Mouse (Mus musculus): ENCODE measurements at regions not wholly inside any gene's neighbourhood (a gene's known extent, or its start where the extent isn't known, plus 50 kb on each side); places are given as distances from the start of the nearest gene placed in this dataset.

GRCm38 (mm10) chr14:21932771-21933170 is 56.6 kb downstream of the Zfp503 start:
- Histone ChIP-seq H3K9me3 (no peaks in the 10 kb centered on the region), H3K36me3 (no peaks in the 10 kb centered on the region), H3K27me3 (no peaks in the 10 kb centered on the region), H3K4me2 (replicated peaks) (no peak overlapping the region), H3K4me3 (replicated peaks) (no peak overlapping the region), H3K4me1 (replicated peaks) (no peaks in the 10 kb centered on the region), H3K9ac (replicated peaks) (no peak overlapping the region), H3K27ac (no peak overlapping the region)
- no peak for ATAC-seq
- WGBS: 84% methylated on average over 2 of the region's 2 CpGs

- no peaks in the 10 kb centered on the region for H3K9me3 ChIP-seq
- no peak for ATAC-seq
- no peak overlapping the region for H3K4me3 ChIP-seq (replicated peaks)
- H3K4me2 ChIP-seq (replicated peaks): no peak overlapping the region
- H3K27me3 ChIP-seq: no peaks in the 10 kb centered on the region
- H3K4me1 ChIP-seq (replicated peaks): no peaks in the 10 kb centered on the region
- no peak overlapping the region for H3K27ac ChIP-seq
- 59% methylated on average over 7 of the region's 7 CpGs for whole genome bisulfite sequencing
- no peak overlapping the region for H3K9ac ChIP-seq (replicated peaks)
- no peaks in the 10 kb centered on the region for H3K36me3 ChIP-seq
Observed at GRCm38 (mm10) chr14:21931944-21932343, 57.5 kb downstream of the Zfp503 start.

GRCm38 (mm10) chr14:21929048-21929447 is 60.4 kb downstream of the Zfp503 start:
- H3K4me1 ChIP-seq (replicated peaks): no peaks in the 10 kb centered on the region

GRCm38 (mm10) chr14:21916671-21917070 is 67.9 kb upstream of the Comtd1 start:
- Histone ChIP-seq H3K36me3 (no peaks in the 10 kb centered on the region), H3K27me3 (no peaks in the 10 kb centered on the region), H3K27ac (no peak overlapping the region), H3K9me3 (no peaks in the 10 kb centered on the region), H3K4me3 (replicated peaks) (no peak overlapping the region), H3K9ac (replicated peaks) (no peak overlapping the region), H3K4me1 (replicated peaks) (no peaks in the 10 kb centered on the region), H3K4me2 (replicated peaks) (no peak overlapping the region)
- ATAC-seq: no peak
- 83% methylated on average over 3 of the region's 3 CpGs for WGBS

More at GRCm38 (mm10) chr14:21929048-21929447, 60.4 kb downstream of the Zfp503 start:
- Histone ChIP-seq H3K27me3 (no peaks in the 10 kb centered on the region), H3K9ac (replicated peaks) (no peak overlapping the region), H3K9me3 (no peaks in the 10 kb centered on the region), H3K4me3 (replicated peaks) (no peak overlapping the region), H3K36me3 (no peaks in the 10 kb centered on the region), H3K4me2 (replicated peaks) (no peak overlapping the region), H3K27ac (no peak overlapping the region)
- WGBS: 92% methylated on average over 5 of the region's 5 CpGs
- no peak for ATAC-seq

GRCm38 (mm10) chr14:21904498-21905395 is 56.0 kb upstream of the Comtd1 start:
- WGBS: 75% methylated on average over 18 of the region's 18 CpGs

GRCm38 (mm10) chr14:21903562-21904497 is 55.1 kb upstream of the Comtd1 start:
- Histone ChIP-seq H3K4me2 (replicated peaks) (peak overlapping the region; percentile 36), H3K36me3 (no peaks in the 10 kb centered on the region), H3K27me3 (no peaks in the 10 kb centered on the region), H3K9ac (replicated peaks) (0 out of 2 replicates have a peak overlapping the region, but pooled peaks have one; percentile 12), H3K27ac (no peak overlapping the region), H3K4me3 (replicated peaks) (no peak overlapping the region), H3K9me3 (no peaks in the 10 kb centered on the region), H3K4me1 (replicated peaks) (peaks cover 14% of the 10 kb centered on the region)
- peak; percentile 43; the same call in 1 of the 2 replicates for ATAC-seq
- 38% methylated on average over 23 of the region's 23 CpGs for WGBS

More at GRCm38 (mm10) chr14:21904498-21905395, 56.0 kb upstream of the Comtd1 start:
- Histone ChIP-seq H3K4me3 (replicated peaks) (no peak overlapping the region), H3K36me3 (no peaks in the 10 kb centered on the region), H3K9ac (replicated peaks) (no peak overlapping the region), H3K4me1 (replicated peaks) (peaks cover 14% of the 10 kb centered on the region), H3K4me2 (replicated peaks) (no peak overlapping the region), H3K27me3 (no peaks in the 10 kb centered on the region), H3K9me3 (no peaks in the 10 kb centered on the region), H3K27ac (no peak overlapping the region)
- no peak for ATAC-seq

- peaks cover 14% of the 10 kb centered on the region for H3K4me1 ChIP-seq (replicated peaks)
- no peak overlapping the region for H3K4me3 ChIP-seq (replicated peaks)
- 55% methylated on average over 1 of the region's 1 CpGs for WGBS
- H3K36me3 ChIP-seq: no peaks in the 10 kb centered on the region
- H3K27ac ChIP-seq: no peak overlapping the region
- ATAC-seq: no peak
- no peak overlapping the region for H3K9ac ChIP-seq (replicated peaks)
- H3K4me2 ChIP-seq (replicated peaks): no peak overlapping the region
- no peaks in the 10 kb centered on the region for H3K27me3 ChIP-seq
- no peaks in the 10 kb centered on the region for H3K9me3 ChIP-seq
Observed at GRCm38 (mm10) chr14:21902856-21903255, 54.1 kb upstream of the Comtd1 start.

- Histone ChIP-seq H3K27ac (no peak overlapping the region), H3K36me3 (no peaks in the 10 kb centered on the region), H3K4me1 (replicated peaks) (peaks cover 14% of the 10 kb centered on the region), H3K27me3 (no peaks in the 10 kb centered on the region), H3K9ac (replicated peaks) (no peak overlapping the region), H3K4me2 (replicated peaks) (no peak overlapping the region), H3K4me3 (replicated peaks) (no peak overlapping the region), H3K9me3 (no peaks in the 10 kb centered on the region)
- 94% methylated on average over 3 of the region's 3 CpGs for WGBS
- ATAC-seq: no peak
Observed at GRCm38 (mm10) chr14:21902456-21902855, 53.7 kb upstream of the Comtd1 start.

- no peak for ATAC-seq
- Histone ChIP-seq H3K27me3 (no peaks in the 10 kb centered on the region), H3K4me3 (replicated peaks) (no peak overlapping the region), H3K9me3 (no peaks in the 10 kb centered on the region), H3K9ac (replicated peaks) (no peak overlapping the region), H3K36me3 (no peaks in the 10 kb centered on the region), H3K27ac (no peak overlapping the region), H3K4me1 (replicated peaks) (peaks cover 14% of the 10 kb centered on the region), H3K4me2 (replicated peaks) (no peak overlapping the region)
- 63% methylated on average over 2 of the region's 2 CpGs for WGBS
Observed at GRCm38 (mm10) chr14:21900951-21901350, 52.2 kb upstream of the Comtd1 start.

- Histone ChIP-seq H3K27me3 (no peaks in the 10 kb centered on the region), H3K36me3 (no peaks in the 10 kb centered on the region), H3K4me2 (replicated peaks) (no peak overlapping the region), H3K4me1 (replicated peaks) (peaks cover 14% of the 10 kb centered on the region), H3K4me3 (replicated peaks) (no peak overlapping the region), H3K27ac (no peak overlapping the region), H3K9me3 (no peaks in the 10 kb centered on the region), H3K9ac (replicated peaks) (no peak overlapping the region)
- ATAC-seq: no peak
- 46% methylated on average over 1 of the region's 1 CpGs for WGBS
Observed at GRCm38 (mm10) chr14:21900516-21900915, 51.7 kb upstream of the Comtd1 start.
